ENCODE assay signal across 18 mouse cellular contexts in the genomic region with DNA sequence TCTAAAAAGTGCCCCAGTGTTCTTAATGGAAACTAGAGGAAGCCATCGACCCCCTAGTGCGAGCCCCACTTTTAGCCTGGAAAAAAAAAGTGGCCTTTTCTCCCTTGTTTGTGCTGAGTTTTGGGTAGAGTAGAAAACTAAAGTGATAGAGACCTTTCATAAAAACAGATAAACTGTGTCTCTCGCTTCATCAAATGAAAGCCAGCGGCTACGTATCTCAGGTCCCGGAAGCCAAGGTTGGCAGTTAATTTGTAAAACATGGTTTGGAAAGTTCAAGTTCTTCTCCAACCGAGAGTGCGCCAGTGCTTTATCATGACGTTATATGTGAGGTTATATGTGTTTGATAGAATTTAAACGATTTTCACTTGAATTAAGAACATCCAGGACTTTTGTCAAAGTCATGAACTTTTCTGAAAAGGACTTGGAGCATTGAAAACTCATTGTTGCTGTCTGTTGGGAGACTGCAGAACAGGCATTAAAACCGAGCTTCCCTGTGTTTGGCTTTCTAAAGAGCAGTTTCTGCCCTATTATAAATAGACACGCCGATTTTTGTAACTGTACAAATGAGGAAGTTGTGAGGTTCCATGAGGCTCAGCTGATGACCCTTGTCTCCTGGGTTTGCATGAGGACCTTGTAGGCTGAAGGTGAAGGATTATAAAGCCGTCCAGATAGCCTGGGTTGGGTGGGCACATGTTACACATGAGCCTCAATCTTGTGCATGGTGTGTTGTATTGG. TPM values are rescaled to one million over a fixed set of nuclear protein-coding genes. Genes with fewer than 3 reads are reported as not detected.
DNase-seq lines count a peak whose midpoint lies in the region; ATAC-seq lines count a peak whose summit lies in the region.
"Had no signal": no experiment of that assay in that cellular context is flagged by ENCODE, and none has a peak within 500 bp of the region (broad histone marks: within the 10 kb centered on the region; RNA-seq: fewer than 3 reads in every experiment).

No protein-coding gene starts in this region.

- H3K4me2 ChIP-seq in heart, embryonic 16.5 days (ENCODE audit: low read depth, low read length): 0 out of 2 replicates have a peak overlapping the region, but pooled peaks have one; percentile 15
- no peak overlapping the region for H3K4me2 ChIP-seq in heart, embryonic 12.5 days
- H3K4me2 ChIP-seq: embryonic facial prominence, embryonic 13.5 days; lung, embryonic 15.5 days; neural tube, embryonic 15.5 days had no signal

- peak; percentile 65 to 72 for DNase-seq in B cell, adult 2 months
- DNase-seq in induced T-regulatory cell, adult 2 months (ENCODE audit: low read depth): peak; percentile 80
- DNase-seq in left cerebral cortex, postnatal 10 days (ENCODE audit: extremely low spot score in 1 of 2, low spot score in 2 of 2): no peak
- no peak for DNase-seq in adrenal gland, postnatal 10 days
- DNase-seq: cerebellum, adult 9-11 months; gastrocnemius, postnatal 36 days; heart, postnatal 14 days; kidney, postnatal 4 days had no signal

- WGBS in heart, embryonic 16.5 days: 79% methylated on average over 14 of the region's 14 CpGs
- 86% methylated on average over 14 of the region's 14 CpGs for WGBS in heart, embryonic 12.5 days

- no peak for ATAC-seq in heart, embryonic 16.5 days (replicated peaks; ENCODE audit: extremely low read depth, insufficient read depth, low FRiP score)
- no peak for ATAC-seq in heart, embryonic 12.5 days (ENCODE audit: insufficient number of reproducible peaks, low FRiP score)
- peak; percentile 49 for ATAC-seq in monocyte, adult 5-6 weeks (replicated peaks; ENCODE audit: insufficient number of reproducible peaks, low FRiP score, low TSS enrichment, poor library complexity, severe bottlenecking)
- no peak for ATAC-seq in frontal cortex, adult (ENCODE audit: low TSS enrichment)
- ATAC-seq: intestine, embryonic 16.5 days; midbrain, embryonic 16.5 days had no signal

- peak overlapping the region; percentile 43; the same call in 1 of the 2 replicates for H3K9ac ChIP-seq in heart, embryonic 16.5 days (ENCODE audit: low read length)
- H3K9ac ChIP-seq in heart, embryonic 12.5 days: no peak overlapping the region
- H3K9ac ChIP-seq: embryonic facial prominence, embryonic 13.5 days; lung, embryonic 15.5 days; neural tube, embryonic 15.5 days had no signal

- no peaks in the 10 kb centered on the region for H3K9me3 ChIP-seq in heart, embryonic 16.5 days (replicated peaks; ENCODE audit: control insufficient read depth, low read length)
- H3K9me3 ChIP-seq in heart, embryonic 12.5 days (replicated peaks): no peaks in the 10 kb centered on the region
- H3K9me3 ChIP-seq: embryonic facial prominence, embryonic 13.5 days; lung, embryonic 15.5 days; neural tube, embryonic 15.5 days had no signal

- H3K27me3 ChIP-seq in heart, embryonic 16.5 days (ENCODE audit: control insufficient read depth, insufficient read depth, low read length): peaks cover 12% of the 10 kb centered on the region
- peaks cover 17% of the 10 kb centered on the region for H3K27me3 ChIP-seq in heart, embryonic 12.5 days (replicated peaks)

- peaks cover 3% of the 10 kb centered on the region for H3K4me1 ChIP-seq in heart, embryonic 16.5 days (ENCODE audit: control insufficient read depth, insufficient read depth, low read length)
- no peaks in the 10 kb centered on the region for H3K4me1 ChIP-seq in heart, embryonic 12.5 days (replicated peaks)

- H3K27ac ChIP-seq in heart, embryonic 16.5 days (ENCODE audit: low read length): no peak overlapping the region
- no peak overlapping the region for H3K27ac ChIP-seq in heart, embryonic 12.5 days (ENCODE audit: poor library complexity, severe bottlenecking)
- H3K27ac ChIP-seq: embryonic facial prominence, embryonic 13.5 days; lung, embryonic 15.5 days; neural tube, embryonic 15.5 days; stomach, postnatal 0 days had no signal

- H3K36me3 ChIP-seq in heart, embryonic 16.5 days (ENCODE audit: control insufficient read depth, insufficient read depth): no peaks in the 10 kb centered on the region
- no peaks in the 10 kb centered on the region for H3K36me3 ChIP-seq in heart, embryonic 12.5 days
- H3K36me3 ChIP-seq: embryonic facial prominence, embryonic 13.5 days; lung, embryonic 15.5 days; neural tube, embryonic 15.5 days had no signal

- H3K4me3 ChIP-seq in heart, embryonic 16.5 days (ENCODE audit: low read length): peak overlapping the region; percentile 14
- no peak overlapping the region for H3K4me3 ChIP-seq in heart, embryonic 12.5 days
- H3K4me3 ChIP-seq: embryonic facial prominence, embryonic 13.5 days; lung, embryonic 15.5 days; neural tube, embryonic 15.5 days had no signal

- intact Hi-C loops in left cerebral cortex, postnatal 10 days (cut with DNase I): no loop called here

RNA-seq across cellular contexts. Expression of gene Ikzf1, which starts 6.7 kb away (rescaled TPM):
- polyA plus RNA-seq in heart, embryonic 16.5 days (2015; fragmentation: Nextera tagmentation; extraction: Ambion mirVana): 3.9 and 15.1 TPM in 2 replicates
- polyA plus RNA-seq in heart, embryonic 12.5 days (2016; fragmentation: Nextera tagmentation; extraction: Ambion mirVana): 2.2 and 3.3 TPM in 2 replicates
- total RNA-seq in monocyte, adult 5-6 weeks (2017): 137 to 339 TPM (median 177 TPM) in 3 replicates
- 1 to 10 TPM; 3.2 to 3.6 TPM for total RNA-seq in left cerebral cortex, postnatal 10 days (2021)
- 1 to 10 TPM; 9.3 to 9.9 TPM for total RNA-seq in adrenal gland, postnatal 10 days (2021)

Comparison
In these comparisons a context has a peak if more than half of its experiments do, and no peak if none do; other contexts are left out.
1. DNase-seq: peak in B cell, adult 2 months (2 of 2) and induced T-regulatory cell, adult 2 months (single experiment); none in left cerebral cortex, postnatal 10 days (0 of 2) and adrenal gland, postnatal 10 days (single experiment).
2. RNA of gene Ikzf1, which starts 6.7 kb away (total RNA-seq): 137 to 339 TPM in monocyte, adult 5-6 weeks; 9.3 to 9.9 TPM in adrenal gland, postnatal 10 days and 3.2 to 3.6 TPM in left cerebral cortex, postnatal 10 days; every median in the first group is over 10 times any median in the second.